Mouse (Mus musculus) megakaryocyte, embryonic 14.5 days (primary cell): ENCODE results near the gene Krtap4-6. TPM values are rescaled to one million over a fixed set of nuclear protein-coding genes. Genes with fewer than 3 reads are reported as not detected.
"Not testable (repeated sequence)": the region's sequence is repeated elsewhere in the genome, so short reads cannot be mapped to it uniquely, and the experiment has no call there.

Experiments used
- H3K27me3 ChIP-seq: replicated peaks from 2 replicates; pipeline ENCODE3; 2012; ENCODE audit warnings: inconsistent platforms
- H3K36me3 ChIP-seq: replicated peaks from 2 replicates; pipeline ENCODE3; 2012; ENCODE audit warnings: low read length, inconsistent platforms, mixed read lengths
- H3K4me1 ChIP-seq: 2 replicates; pipeline ENCODE4 v1.6.1; 2012; ENCODE audit warnings: inconsistent platforms
- H3K4me3 ChIP-seq: replicated peaks from 2 replicates; pipeline ENCODE3; 2012; ENCODE audit warnings: moderate library complexity, mild to moderate bottlenecking, inconsistent platforms
- H3K9me3 ChIP-seq: 2 replicates; pipeline ENCODE4 v1.6.1; 2012; ENCODE audit warnings: inconsistent platforms
- FLI1 ChIP-seq: IDR thresholded peaks from 2 replicates; pipeline ENCODE4 v1.6.1; 2012; ENCODE audit warnings: low read length, inconsistent platforms, mixed read lengths
- GATA1 ChIP-seq: IDR thresholded peaks from 3 replicates; pipeline ENCODE4 v1.6.1; 2012; ENCODE audit warnings: mixed read lengths, low read length, inconsistent platforms, borderline replicate concordance
- polyA plus RNA-seq: library from polyadenylated mRNA; stranded (reverse); fragments of >175 nt; gene quantifications from 2 replicates; pipeline ENCODE4 v1.2.3, GENCODE M21; 2012; ENCODE audit warnings: low replicate concordance; ENCODE audit not compliant: insufficient read depth

Gene Krtap4-6
- polyA plus RNA-seq: not detected in 2 replicates

GRCm38 (mm10) chr11:99665860-99666259, at the start of gene Krtap4-6:
Gene Krtap4-6, minus strand, starts transcription at chr11:99665960.
- no peaks in the 10 kb centered on the region for H3K4me1 ChIP-seq
- H3K27me3 ChIP-seq: no peaks in the 10 kb centered on the region
- H3K9me3 ChIP-seq: 0 out of 2 replicates have a peak, but pooled peaks cover 3% of the 10 kb centered on the region
- H3K36me3 ChIP-seq: no peaks in the 10 kb centered on the region
- no peak within 1 kb of the TSS for H3K4me3 ChIP-seq
- TF ChIP-seq GATA1 (no peak), FLI1 (no peak)

DNA sequence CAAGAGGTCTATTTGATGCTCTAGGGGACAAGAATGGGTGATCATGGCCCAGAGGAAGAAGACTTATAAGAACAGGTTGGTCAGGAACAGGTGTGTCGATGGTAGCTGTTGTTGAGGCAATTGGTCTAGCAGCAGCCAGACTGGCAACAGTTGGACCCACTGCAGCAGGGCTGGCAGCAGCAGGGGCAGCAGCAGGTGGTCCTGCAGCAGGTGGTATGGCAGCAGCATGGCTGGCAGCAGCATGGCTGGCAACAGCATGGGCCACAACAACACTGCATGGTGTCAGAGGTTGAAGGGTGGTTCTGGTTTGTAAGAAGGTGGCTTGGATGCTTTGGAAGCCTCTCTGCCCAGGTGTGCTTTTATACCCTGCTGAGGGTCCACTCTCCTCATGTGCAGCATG, 24.7 kb upstream of the Krtap4-6 start, which contains the start of gene Gm14190:
Gene Gm14190, minus strand, starts transcription at position 278 of the 400 bp plus-strand sequence.
- Histone ChIP-seq H3K4me1 (no peaks in the 10 kb centered on the region), H3K9me3 (no peaks in the 10 kb centered on the region), H3K36me3 (no peaks in the 10 kb centered on the region), H3K27me3 (no peaks in the 10 kb centered on the region), H3K4me3 (no peak within 1 kb of the TSS)
- TF ChIP-seq GATA1: no peak
- TF ChIP-seq FLI1: no peak

DNA sequence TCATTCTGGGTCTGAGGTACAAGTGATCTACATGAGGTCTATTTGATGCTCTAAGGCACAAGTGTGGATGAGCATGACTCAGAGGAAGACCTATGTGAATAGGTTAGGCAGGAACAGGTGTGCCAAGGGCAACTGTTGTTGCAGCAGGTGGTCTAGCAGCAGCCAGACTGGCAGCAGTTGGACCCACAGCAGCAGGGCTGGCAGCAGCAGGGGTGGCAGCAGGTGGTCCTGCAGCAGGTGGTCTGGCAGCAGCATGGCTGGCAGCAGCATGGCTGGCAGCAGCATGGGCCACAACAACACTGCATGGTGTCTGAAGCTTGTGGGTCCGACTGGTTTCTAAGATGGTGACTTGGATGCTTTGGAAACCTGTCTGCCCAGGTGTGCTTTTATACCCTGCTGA, 19.5 kb upstream of the Krtap4-6 start:
- not testable (repeated sequence) for H3K4me3 ChIP-seq, H3K4me1 ChIP-seq, H3K36me3 ChIP-seq, H3K27me3 ChIP-seq, H3K9me3 ChIP-seq

GRCm38 (mm10) chr11:99683481-99683880, 17.7 kb upstream of the Krtap4-6 start:
- Histone ChIP-seq H3K4me3 (peak overlapping the region; percentile 54), H3K36me3 (no peaks in the 10 kb centered on the region), H3K27me3 (no peaks in the 10 kb centered on the region), H3K9me3 (no peaks in the 10 kb centered on the region), H3K4me1 (no peaks in the 10 kb centered on the region)
- TF ChIP-seq FLI1 (no peak), GATA1 (no peak)

DNA sequence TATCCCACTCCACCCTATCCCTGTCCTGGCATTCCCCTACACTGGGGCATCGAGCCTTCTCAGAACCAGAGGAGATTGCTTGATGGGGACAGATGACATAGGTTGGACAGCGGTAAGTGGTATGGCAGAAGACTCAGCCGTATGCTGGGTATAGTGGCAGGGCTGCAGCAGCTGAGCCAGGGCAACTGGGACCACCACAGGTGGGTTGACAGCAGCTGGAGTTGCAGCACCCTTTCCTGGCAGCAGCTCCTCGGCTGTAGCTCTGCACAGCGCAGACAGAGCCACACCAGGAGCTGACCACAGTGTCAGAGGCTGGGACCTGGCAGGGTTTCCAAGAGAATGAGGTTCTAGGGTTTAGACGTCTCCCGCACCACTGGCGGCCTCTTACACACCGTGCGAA, 3.0 kb downstream of the Krtap4-6 start:
- Histone ChIP-seq H3K4me3 (no peak overlapping the region), H3K9me3 (0 out of 2 replicates have a peak, but pooled peaks cover 3% of the 10 kb centered on the region), H3K36me3 (no peaks in the 10 kb centered on the region), H3K27me3 (no peaks in the 10 kb centered on the region), H3K4me1 (no peaks in the 10 kb centered on the region)
- TF ChIP-seq GATA1 (no peak), FLI1 (no peak)

DNA sequence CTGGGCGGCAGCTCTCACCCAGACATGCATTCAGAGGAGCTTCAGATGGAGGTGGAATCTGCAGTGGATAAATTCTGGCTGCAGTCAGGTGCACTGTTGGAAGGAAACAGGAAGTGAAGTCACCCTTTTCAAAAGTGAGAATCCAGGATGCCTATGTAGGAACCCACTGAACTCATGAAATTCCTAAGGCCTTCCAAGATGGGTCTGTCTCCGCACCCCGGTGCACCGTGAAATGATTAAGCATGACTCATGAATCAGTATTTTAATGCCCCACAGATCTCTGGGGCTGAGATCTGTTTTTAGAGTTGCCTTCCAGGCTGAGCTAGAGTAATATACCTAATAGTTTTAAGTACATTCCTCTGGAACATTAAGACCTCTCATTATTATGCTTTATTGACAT, 6.5 kb downstream of the Krtap4-6 start:
- Histone ChIP-seq H3K4me1 (no peaks in the 10 kb centered on the region), H3K36me3 (no peaks in the 10 kb centered on the region), H3K4me3 (no peak overlapping the region), H3K27me3 (no peaks in the 10 kb centered on the region), H3K9me3 (0 out of 2 replicates have a peak, but pooled peaks cover 3% of the 10 kb centered on the region)
- TF ChIP-seq GATA1 (no peak), FLI1 (no peak)

DNA sequence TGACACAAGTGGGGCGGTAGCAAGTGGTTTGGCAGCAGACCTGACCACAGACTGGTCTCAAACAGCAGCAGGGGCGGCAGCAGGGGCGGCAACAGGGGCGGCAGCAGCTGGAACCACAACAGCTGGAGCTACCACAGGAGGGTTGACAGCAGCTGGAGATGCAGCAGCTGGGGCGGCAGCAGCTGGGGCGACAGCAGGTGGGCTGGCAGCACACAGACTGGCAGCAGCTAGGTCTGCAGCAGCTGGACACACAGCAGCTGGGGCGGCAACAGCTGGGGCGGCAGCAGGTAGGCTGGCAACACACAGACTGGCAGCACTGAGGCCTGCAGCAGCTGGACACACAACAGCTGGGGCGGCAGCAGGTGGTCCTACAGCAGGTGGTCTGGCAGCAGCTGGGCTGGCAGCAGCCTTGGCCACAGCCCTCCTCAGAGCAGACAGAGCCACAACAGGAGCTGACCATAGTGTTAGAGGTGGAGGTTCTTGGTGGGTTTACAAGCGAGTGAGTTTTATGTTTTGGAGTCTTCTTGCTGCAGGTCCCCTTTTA, 7.2 kb downstream of the Krtap4-6 start, which contains the start of gene Gm11563:
Gene Gm11563, minus strand, starts transcription at position 494 of the 544 bp plus-strand sequence.
- H3K4me3 ChIP-seq, H3K36me3 ChIP-seq, H3K4me1 ChIP-seq, H3K9me3 ChIP-seq, H3K27me3 ChIP-seq: not testable (repeated sequence)

GRCm38 (mm10) chr11:99657051-99657450, 8.7 kb downstream of the Krtap4-6 start:
- TF ChIP-seq FLI1 (no peak), GATA1 (no peak)
- 0 out of 2 replicates have a peak, but pooled peaks cover 3% of the 10 kb centered on the region for H3K9me3 ChIP-seq
- H3K27me3 ChIP-seq: no peaks in the 10 kb centered on the region
- H3K4me3 ChIP-seq: no peak overlapping the region
- no peaks in the 10 kb centered on the region for H3K4me1 ChIP-seq
- H3K36me3 ChIP-seq: no peaks in the 10 kb centered on the region

DNA sequence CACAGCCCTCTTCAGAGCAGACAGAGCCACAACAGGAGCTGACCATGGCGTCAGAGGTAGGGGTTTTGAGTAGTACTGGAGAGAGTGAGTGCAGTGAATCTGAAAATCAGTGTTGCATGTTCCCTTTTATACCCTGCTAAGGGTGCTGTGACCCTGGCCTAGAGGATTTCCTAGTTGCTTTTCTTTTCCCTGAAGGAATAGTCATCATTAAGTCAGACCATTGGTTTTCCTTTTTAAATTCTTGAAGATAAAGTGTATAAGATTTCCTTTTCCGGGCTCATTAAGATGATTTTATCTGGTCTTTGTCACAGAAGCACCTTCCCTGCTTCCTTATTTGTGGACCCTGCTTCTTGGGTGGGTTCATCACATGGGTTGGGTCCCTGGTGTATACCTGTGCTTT, 15.6 kb downstream of the Krtap4-6 start, which contains the start of gene Gm11555:
Gene Gm11555, minus strand, starts transcription at position 101 of the 400 bp plus-strand sequence.
- no peaks in the 10 kb centered on the region for H3K4me1 ChIP-seq
- TF ChIP-seq GATA1 (no peak), FLI1 (no peak)
- no peak within 1 kb of the TSS for H3K4me3 ChIP-seq
- no peaks in the 10 kb centered on the region for H3K36me3 ChIP-seq
- H3K27me3 ChIP-seq: no peaks in the 10 kb centered on the region
- no peaks in the 10 kb centered on the region for H3K9me3 ChIP-seq

- Histone ChIP-seq H3K36me3 (no peaks in the 10 kb centered on the region), H3K4me1 (no peaks in the 10 kb centered on the region), H3K9me3 (no peaks in the 10 kb centered on the region), H3K27me3 (no peaks in the 10 kb centered on the region), H3K4me3 (no peak overlapping the region)
- no peak for TF ChIP-seq FLI1
Observed at GRCm38 (mm10) chr11:99646444-99646843, 19.3 kb downstream of the Krtap4-6 start.

GRCm38 (mm10) chr11:99644351-99644750, 21.4 kb downstream of the Krtap4-6 start:
- H3K4me1 ChIP-seq: no peaks in the 10 kb centered on the region
- H3K36me3 ChIP-seq: no peaks in the 10 kb centered on the region
- H3K27me3 ChIP-seq: no peaks in the 10 kb centered on the region
- TF ChIP-seq FLI1 (no peak), GATA1 (no peak)
- H3K4me3 ChIP-seq: no peak overlapping the region
- no peaks in the 10 kb centered on the region for H3K9me3 ChIP-seq

- H3K4me3 ChIP-seq, H3K27me3 ChIP-seq, H3K4me1 ChIP-seq, H3K9me3 ChIP-seq, H3K36me3 ChIP-seq: not testable (repeated sequence)
Observed at GRCm38 (mm10) chr11:99643635-99644139, 22.1 kb downstream of the Krtap4-6 start, which contains the start of gene Krtap4-7. Gene Krtap4-7, minus strand, starts transcription at chr11:99644089.
